8 mouse cellular contexts compared by ENCODE assay signal in genomic region chrX:123103291-123104260, GRCm38 (mm10). TPM values are rescaled to one million over a fixed set of nuclear protein-coding genes. Genes with fewer than 3 reads are reported as not detected.
DNase-seq lines count a peak whose midpoint lies in the region; ATAC-seq and TF ChIP-seq lines count a peak whose summit lies in the region.

Gene Cldn34c1 (plus strand): TSS chrX:123103495.

- TF ChIP-seq POLR2A in bone marrow, adult 2 months (IDR thresholded peaks at IDR 0.05; ENCODE audit: borderline replicate concordance, control insufficient read depth, low read depth, low read length): no peak; the same call in 1 of the 2 replicates

- H3K4me1 ChIP-seq in bone marrow, adult 2 months (ENCODE audit: control insufficient read depth, insufficient read depth, low read length): no peaks in the 10 kb centered on the region
- no peaks in the 10 kb centered on the region for H3K4me1 ChIP-seq in embryonic facial prominence, embryonic 13.5 days
- H3K4me1 ChIP-seq in limb, embryonic 10.5 days: no peaks in the 10 kb centered on the region
- H3K4me1 ChIP-seq in midbrain, embryonic 11.5 days (ENCODE audit: control insufficient read depth, insufficient read depth, low read length): no peaks in the 10 kb centered on the region

- peak within 1 kb of the TSS; percentile 56 for H3K4me2 ChIP-seq in embryonic facial prominence, embryonic 13.5 days
- H3K4me2 ChIP-seq in midbrain, embryonic 11.5 days: peak within 1 kb of the TSS; percentile 41

- 4% methylated on average over 61 of the region's 66 CpGs for WGBS in bone marrow, adult 2 months
- 9% methylated on average over 60 of the region's 66 CpGs for WGBS in embryonic facial prominence, embryonic 13.5 days
- 3% methylated on average over 66 of the region's 66 CpGs for WGBS in limb, embryonic 10.5 days
- WGBS in midbrain, embryonic 11.5 days: 10% methylated on average over 55 of the region's 66 CpGs

- peak within 1 kb of the TSS; percentile 70 for H3K9ac ChIP-seq in embryonic facial prominence, embryonic 13.5 days
- peak within 1 kb of the TSS; percentile 72 for H3K9ac ChIP-seq in midbrain, embryonic 11.5 days (ENCODE audit: low read length)

- no peaks in the 10 kb centered on the region for H3K27me3 ChIP-seq in embryonic facial prominence, embryonic 13.5 days
- H3K27me3 ChIP-seq in limb, embryonic 10.5 days (ENCODE audit: low read depth, poor library complexity, severe bottlenecking): peaks cover 7% of the 10 kb centered on the region; the same call in 1 of the 2 replicates
- H3K27me3 ChIP-seq in midbrain, embryonic 11.5 days (ENCODE audit: control insufficient read depth, insufficient read depth, low read length): no peaks in the 10 kb centered on the region

- no peak for TF ChIP-seq CTCF in bone marrow, adult 2 months (IDR thresholded peaks at IDR 0.05; ENCODE audit: control insufficient read depth, insufficient read depth, low read length)

- ATAC-seq in embryonic facial prominence, embryonic 13.5 days (ENCODE audit: insufficient number of reproducible peaks, insufficient read depth, low FRiP score, low TSS enrichment, low read depth): peak; percentile 99
- ATAC-seq in midbrain, embryonic 11.5 days (ENCODE audit: low FRiP score): peak; percentile 99

- H3K36me3 ChIP-seq in embryonic facial prominence, embryonic 13.5 days: no peaks in the 10 kb centered on the region
- H3K36me3 ChIP-seq in limb, embryonic 10.5 days: no peaks in the 10 kb centered on the region
- H3K36me3 ChIP-seq in midbrain, embryonic 11.5 days (ENCODE audit: control insufficient read depth, insufficient read depth, low read length): no peaks in the 10 kb centered on the region

- H3K9me3 ChIP-seq in embryonic facial prominence, embryonic 13.5 days: no peaks in the 10 kb centered on the region
- H3K9me3 ChIP-seq in limb, embryonic 10.5 days (replicated peaks): no peaks in the 10 kb centered on the region
- no peaks in the 10 kb centered on the region; the same call in 1 of the 2 replicates for H3K9me3 ChIP-seq in midbrain, embryonic 11.5 days (ENCODE audit: control insufficient read depth, low read length)

- peak; percentile 86 to 91 for DNase-seq in heart, adult 18-20 months
- peak; percentile 85 for DNase-seq in kidney, adult 18-20 months
- peak; percentile 81 for DNase-seq in limb, embryonic 10.5 days (ENCODE audit: low spot score)
- peak; percentile 98 for DNase-seq in midbrain, embryonic 11.5 days (ENCODE audit: low spot score, missing footprints)
- peak; percentile 71 for DNase-seq in right cerebral cortex, postnatal 4 days
- peak; percentile 73 to 81 for DNase-seq in urinary bladder, postnatal 4 days (ENCODE audit: low spot score in 2 of 2)

- no peak within 1 kb of the TSS; the same call in 1 of the 2 replicates for H3K27ac ChIP-seq in bone marrow, adult 2 months (ENCODE audit: control insufficient read depth, insufficient read depth, low read depth, low read length, poor library complexity)
- H3K27ac ChIP-seq in embryonic facial prominence, embryonic 13.5 days: peak within 1 kb of the TSS; percentile 93
- H3K27ac ChIP-seq in limb, embryonic 10.5 days: peak within 1 kb of the TSS; percentile 90
- peak within 1 kb of the TSS; percentile 95 for H3K27ac ChIP-seq in midbrain, embryonic 11.5 days (ENCODE audit: low read depth, low read length)

- H3K4me3 ChIP-seq in bone marrow, adult 2 months (replicated peaks; ENCODE audit: control insufficient read depth, low read depth, low read length): peak within 1 kb of the TSS; percentile 94
- H3K4me3 ChIP-seq in embryonic facial prominence, embryonic 13.5 days: peak within 1 kb of the TSS; percentile 54
- H3K4me3 ChIP-seq in limb, embryonic 10.5 days: peak within 1 kb of the TSS; percentile 57
- peak within 1 kb of the TSS; percentile 48 for H3K4me3 ChIP-seq in midbrain, embryonic 11.5 days (ENCODE audit: low read depth, low read length)

RNA-seq across cellular contexts. Expression of gene Cldn34c1, which starts in this region (rescaled TPM):
- 6.2 and 6.6 TPM in 2 replicates for polyA plus RNA-seq in bone marrow, adult 2 months (2011; ENCODE audit: insufficient read depth, insufficient read length, low replicate concordance, missing spikeins)
- 14.2 and 17.9 TPM in 2 replicates for polyA plus RNA-seq in embryonic facial prominence, embryonic 13.5 days (2015; fragmentation: Nextera tagmentation; extraction: Ambion mirVana)
- 1 to 10 TPM; 1.5 to 4.3 TPM for total RNA-seq in heart, adult 18-20 months (2021)
- 13.9 and 15.7 TPM in 2 replicates for polyA plus RNA-seq in limb, embryonic 10.5 days (2016; fragmentation: Nextera tagmentation; extraction: Ambion mirVana)
- 26.2 and 26.5 TPM in 2 replicates for polyA plus RNA-seq in midbrain, embryonic 11.5 days (2014; fragmentation: Nextera tagmentation; extraction: Ambion mirVana)
